In genomic region chr1:185454575-185454954, GRCm38 (mm10) we compare ENCODE assay signal across 8 mouse cellular contexts. TPM values are rescaled to one million over a fixed set of nuclear protein-coding genes. Genes with fewer than 3 reads are reported as not detected.
DNase-seq lines count a peak whose midpoint lies in the region; ATAC-seq and TF ChIP-seq lines count a peak whose summit lies in the region.

TSS of gene Slc30a10 (plus strand) at chr1:185454848.

- no peaks in the 10 kb centered on the region for H3K4me1 ChIP-seq in cerebellum, adult 2 months (ENCODE audit: control insufficient read depth, insufficient read depth, low read length)
- H3K4me1 ChIP-seq in forebrain, embryonic 16.5 days (replicated peaks; ENCODE audit: control insufficient read depth, insufficient read depth, low read length), result peaks cover 23% of the 10 kb centered on the region; the same call in 1 of the 2 replicates
- H3K4me1 ChIP-seq in liver, postnatal 0 days (ENCODE audit: insufficient read depth), result peaks cover 42% of the 10 kb centered on the region

- TF ChIP-seq CTCF in cerebellum, adult 2 months (IDR thresholded peaks at IDR 0.05; ENCODE audit: borderline replicate concordance, insufficient read depth, low read depth, low read length), result no peak
- 0 out of 2 replicates have a peak, but pooled peaks have one; percentile 6 for TF ChIP-seq CTCF in liver, postnatal 0 days (IDR thresholded peaks at IDR 0.05; ENCODE audit: low read depth)

- H3K4me2 ChIP-seq in forebrain, embryonic 16.5 days (ENCODE audit: low read length), result peak within 1 kb of the TSS; percentile 74
- peak within 1 kb of the TSS; percentile 72 for H3K4me2 ChIP-seq in liver, postnatal 0 days (ENCODE audit: low read depth, low read length)

- H3K9ac ChIP-seq in forebrain, embryonic 16.5 days (replicated peaks; ENCODE audit: low read depth, low read length), result peak within 1 kb of the TSS; percentile 90
- peak within 1 kb of the TSS; percentile 78 for H3K9ac ChIP-seq in liver, postnatal 0 days (replicated peaks)

- WGBS in cerebellum, adult 2 months, result 7% methylated on average over 18 of the region's 18 CpGs
- WGBS in forebrain, embryonic 16.5 days, result under 1% methylated on average over 18 of the region's 18 CpGs
- WGBS in liver, postnatal 0 days (ENCODE audit: insufficient replicate concordance), result 3% methylated on average over 18 of the region's 18 CpGs

- H3K27ac ChIP-seq in cerebellum, adult 2 months (ENCODE audit: insufficient read depth, low read length), result no peak within 1 kb of the TSS
- H3K27ac ChIP-seq in forebrain, embryonic 16.5 days (ENCODE audit: low read length), result peak within 1 kb of the TSS; percentile 62
- peak within 1 kb of the TSS; percentile 93 for H3K27ac ChIP-seq in liver, postnatal 0 days (ENCODE audit: low read depth)

- DNase-seq in right cerebral cortex, adult 18-20 months, result peak; percentile 48
- no peak for DNase-seq in right cerebral cortex, postnatal 4 days
- peak; percentile 52 to 60 for DNase-seq in cerebellum, adult 2 months
- DNase-seq in kidney, postnatal 36 days, result peak; percentile 1 to 19
- peak; percentile 88 for DNase-seq in liver, postnatal 0 days
- DNase-seq in spleen, postnatal 10 days (ENCODE audit: low spot score in 2 of 2), result peak; percentile 73 to 88

- peak within 1 kb of the TSS; percentile 57 for H3K4me3 ChIP-seq in cerebellum, adult 2 months (replicated peaks; ENCODE audit: insufficient read depth, low read depth, low read length)
- peak within 1 kb of the TSS; percentile 74 for H3K4me3 ChIP-seq in forebrain, embryonic 16.5 days (replicated peaks; ENCODE audit: low read length)
- peak within 1 kb of the TSS; percentile 76 for H3K4me3 ChIP-seq in liver, postnatal 0 days (ENCODE audit: low read depth, low read length)

- no peaks in the 10 kb centered on the region for H3K36me3 ChIP-seq in forebrain, embryonic 16.5 days (ENCODE audit: control insufficient read depth, insufficient read depth)
- H3K36me3 ChIP-seq in liver, postnatal 0 days (replicated peaks; ENCODE audit: insufficient read depth, low read length), result peaks cover 16% of the 10 kb centered on the region

- ATAC-seq in forebrain, embryonic 16.5 days, result peak; percentile 90
- ATAC-seq in liver, postnatal 0 days, result peak; percentile 90
- no peak for ATAC-seq in monocyte, adult 5-6 weeks (replicated peaks; ENCODE audit: insufficient number of reproducible peaks, low FRiP score, low TSS enrichment, poor library complexity, severe bottlenecking)

- no peaks in the 10 kb centered on the region for H3K27me3 ChIP-seq in cerebellum, adult 2 months (ENCODE audit: control insufficient read depth, insufficient read depth, low read length)
- H3K27me3 ChIP-seq in forebrain, embryonic 16.5 days (replicated peaks; ENCODE audit: control insufficient read depth, insufficient read depth, low read length), result no peaks in the 10 kb centered on the region
- no peaks in the 10 kb centered on the region; the same call in 1 of the 2 replicates for H3K27me3 ChIP-seq in liver, postnatal 0 days (ENCODE audit: insufficient read depth, low read length)

- TF ChIP-seq POLR2A in cerebellum, adult 2 months (IDR thresholded peaks at IDR 0.05; ENCODE audit: borderline replicate concordance, insufficient read depth, low read length), result no peak

- peak; percentile 95 for TF ChIP-seq EP300 in liver, postnatal 0 days (IDR thresholded peaks at IDR 0.05; ENCODE audit: low read depth)

- H3K9me3 ChIP-seq in forebrain, embryonic 16.5 days (ENCODE audit: control insufficient read depth, low read length), result no peaks in the 10 kb centered on the region
- no peaks in the 10 kb centered on the region for H3K9me3 ChIP-seq in liver, postnatal 0 days (ENCODE audit: low read length)

RNA-seq across cellular contexts. Expression of gene Slc30a10, which starts in this region (rescaled TPM):
- polyA plus RNA-seq in cerebellum, adult 2 months (2012; rRNA removed), result 5.4 and 6.0 TPM in 2 replicates
- polyA plus RNA-seq in forebrain, embryonic 16.5 days (2015; fragmentation: Nextera tagmentation; extraction: Ambion mirVana), result 10.3 and 10.7 TPM in 2 replicates
- polyA plus RNA-seq in liver, postnatal 0 days (2015; fragmentation: Nextera tagmentation; extraction: Ambion mirVana), result 8.0 and 9.1 TPM in 2 replicates
- total RNA-seq in monocyte, adult 5-6 weeks (2017), result not detected in 3 replicates
